Mouse (Mus musculus) MEL (cell line): Measurements from ENCODE around the gene Lrp6. TPM values are rescaled to one million over a fixed set of nuclear protein-coding genes. Genes with fewer than 3 reads are reported as not detected.

Experiments used
- DNase-seq: peaks from one replicate; pipeline ENCODE4 v3.0.0; 2011; ENCODE audit warnings: low read depth, low spot score
- H3K27ac ChIP-seq: 2 replicates; pipeline ENCODE4 v1.5.1; 2012; ENCODE audit warnings: low read depth, mild to moderate bottlenecking, control low read depth, low read length, moderate library complexity; ENCODE audit not compliant: control insufficient read depth
- H3K27me3 ChIP-seq, 2 experiments: fragments of 150-350 bp in 1 of 2; sonication (generic) in 1 of 2; 2 replicates each; pipeline ENCODE4 v1.6.1; 2012; ENCODE audit warnings: low read length in 2 of 2, mild to moderate bottlenecking in 2 of 2, improper control_type of control experiment in 1 of 2, moderate library complexity in 1 of 2; ENCODE audit not compliant: insufficient read depth in 2 of 2, control insufficient read depth in 1 of 2
- H3K36me3 ChIP-seq, 2 experiments: 2 replicates each; pipeline ENCODE4 v1.6.1; 2012 to 2014; ENCODE audit warnings: low read length in 2 of 2, improper control_type of control experiment in 1 of 2, inconsistent platforms in 1 of 2, mild to moderate bottlenecking in 1 of 2; ENCODE audit not compliant: insufficient read depth in 2 of 2, control insufficient read depth in 1 of 2
- H3K4me1 ChIP-seq, 2 experiments: fragments of 150-350 bp in 1 of 2; sonication (generic) in 1 of 2; 2 replicates each; pipeline ENCODE4 v1.6.1; 2012; ENCODE audit warnings: low read length in 2 of 2, improper control_type of control experiment in 1 of 2, mild to moderate bottlenecking in 1 of 2; ENCODE audit not compliant: insufficient read depth in 2 of 2, control insufficient read depth in 1 of 2
- H3K4me3 ChIP-seq, 2 experiments: fragments of 150-350 bp in 1 of 2; sonication (generic) in 1 of 2; 2 replicates each; pipeline ENCODE4 v1.5.1; 2012; ENCODE audit warnings: low read depth in 2 of 2, low read length in 2 of 2, mild to moderate bottlenecking in 2 of 2, moderate library complexity in 2 of 2, control low read depth in 1 of 2, improper control_type of control experiment in 1 of 2; ENCODE audit not compliant: control insufficient read depth in 1 of 2, insufficient read depth in 1 of 2
- H3K79me2 ChIP-seq: 2 replicates; pipeline ENCODE4 v1.6.1; 2012; ENCODE audit warnings: mild to moderate bottlenecking, low read length, moderate library complexity; ENCODE audit not compliant: control insufficient read depth, poor library complexity, insufficient read depth
- H3K9ac ChIP-seq: 2 replicates; pipeline ENCODE4 v1.6.1; 2012; ENCODE audit warnings: low read depth, mild to moderate bottlenecking, control low read depth, low read length, moderate library complexity; ENCODE audit not compliant: control insufficient read depth, poor library complexity, severe bottlenecking
- H3K9me3 ChIP-seq: fragments of 150-350 bp; sonication (generic); replicated peaks from 2 replicates; pipeline ENCODE4 v1.6.1; 2012; ENCODE audit warnings: mild to moderate bottlenecking, low read length, improper control_type of control experiment, moderate library complexity; ENCODE audit not compliant: insufficient read depth
- BHLHE40 ChIP-seq: IDR thresholded peaks from 2 replicates; pipeline ENCODE4 v1.6.1; 2012; ENCODE audit warnings: low read depth, mild to moderate bottlenecking, inconsistent platforms, low read length, improper control_type of control experiment, borderline replicate concordance
- CTCF ChIP-seq, 3 experiments: IDR thresholded peaks in 2 of 3; conservative IDR thresholded peaks in 1 of 3; 2 replicates each; pipeline ENCODE4 v1.5.1; 2011 to 2012; ENCODE audit warnings: low read length in 3 of 3, low read depth in 2 of 3, mild to moderate bottlenecking in 2 of 3, improper control_type of control experiment in 1 of 3, inconsistent platforms in 1 of 3, mixed read lengths in 1 of 3, moderate library complexity in 1 of 3; ENCODE audit not compliant: control insufficient read depth in 1 of 3, insufficient read depth in 1 of 3, poor library complexity in 1 of 3, severe bottlenecking in 1 of 3
- E2F4 ChIP-seq: IDR thresholded peaks from 2 replicates; pipeline ENCODE4 v1.6.1; 2011; ENCODE audit warnings: low read depth, low read length, improper control_type of control experiment, borderline replicate concordance
- ELF1 ChIP-seq: IDR thresholded peaks from 2 replicates; pipeline ENCODE4 v1.6.1; 2014; ENCODE audit warnings: low read depth, mild to moderate bottlenecking, inconsistent platforms, low read length, improper control_type of control experiment, moderate library complexity
- GABPA ChIP-seq: IDR thresholded peaks from 2 replicates; pipeline ENCODE4 v1.6.1; 2012; ENCODE audit warnings: low read depth, mild to moderate bottlenecking, inconsistent platforms, low read length, improper control_type of control experiment, moderate library complexity
- GATA1 ChIP-seq: IDR thresholded peaks from 2 replicates; pipeline ENCODE4 v1.6.1; 2011; ENCODE audit warnings: low read depth, low read length, improper control_type of control experiment
- JUND ChIP-seq: IDR thresholded peaks from 2 replicates; pipeline ENCODE4 v1.6.1; 2011; ENCODE audit warnings: low read depth, mild to moderate bottlenecking, improper control_type of control experiment, low read length
- MAX ChIP-seq: IDR thresholded peaks from 2 replicates; pipeline ENCODE4 v1.6.1; 2011; ENCODE audit warnings: low read length, improper control_type of control experiment
- MAZ ChIP-seq: IDR thresholded peaks from 2 replicates; pipeline ENCODE4 v1.6.1; 2012; ENCODE audit warnings: low read depth, mild to moderate bottlenecking, inconsistent platforms, low read length, improper control_type of control experiment
- MXI1 ChIP-seq: IDR thresholded peaks from 2 replicates; pipeline ENCODE4 v1.6.1; 2011; ENCODE audit warnings: mild to moderate bottlenecking, low read depth, low read length, improper control_type of control experiment
- MYC ChIP-seq: IDR thresholded peaks from 2 replicates; pipeline ENCODE4 v1.6.1; 2011; ENCODE audit warnings: low read depth, mild to moderate bottlenecking, low read length, improper control_type of control experiment, moderate library complexity
- NRF1 ChIP-seq: IDR thresholded peaks from 2 replicates; pipeline ENCODE4 v1.6.1; 2014; ENCODE audit warnings: low read depth, mild to moderate bottlenecking, inconsistent platforms, low read length, improper control_type of control experiment, moderate library complexity; ENCODE audit not compliant: poor library complexity, insufficient read depth, severe bottlenecking
- RAD21 ChIP-seq: IDR thresholded peaks from 2 replicates; pipeline ENCODE4 v1.6.1; 2011; ENCODE audit warnings: mild to moderate bottlenecking, low read depth, low read length, improper control_type of control experiment
- RCOR1 ChIP-seq: IDR thresholded peaks from 2 replicates; pipeline ENCODE4 v1.6.1; 2012; ENCODE audit warnings: low read depth, mild to moderate bottlenecking, inconsistent platforms, low read length, improper control_type of control experiment
- TBP ChIP-seq: IDR thresholded peaks from 2 replicates; pipeline ENCODE4 v1.8.0; 2011; ENCODE audit warnings: low read depth, low read length, improper control_type of control experiment
- TCF12 ChIP-seq: IDR thresholded peaks from 2 replicates; pipeline ENCODE4 v1.6.1; 2014; ENCODE audit warnings: low read depth, mild to moderate bottlenecking, inconsistent platforms, low read length, improper control_type of control experiment, moderate library complexity
- ZNF384 ChIP-seq: IDR thresholded peaks from 2 replicates; pipeline ENCODE4 v1.6.1; 2012; ENCODE audit warnings: low read depth, mild to moderate bottlenecking, inconsistent platforms, low read length, improper control_type of control experiment
- polyA plus RNA-seq, 2 experiments: library from polyadenylated mRNA; stranded (reverse) in 1 of 2; unstranded in 1 of 2; fragments of >175 nt in 1 of 2; fragments of >200 nt in 1 of 2; gene quantifications; 2 replicates each; pipeline versions ENCODE4 v1.2.1 to v1.2.4; 2012; ENCODE audit warnings: low replicate concordance in 2 of 2, low read depth in 1 of 2; ENCODE audit not compliant: insufficient read length in 2 of 2, insufficient read depth in 1 of 2, missing spikeins in 1 of 2
- total RNA-seq: library from RNA; depleted of rRNA; stranded (reverse); fragments of 300-350 nt; gene quantifications from 2 replicates; pipeline ENCODE4 v1.2.3, GENCODE M21; 2012

Lrp6 gene
- total and polyA plus RNA-seq, 3 experiments: 13.1 to 25.7 (median 17.2) TPM

GRCm38 (mm10) chr6:134550396-134550795, 16.4 kb downstream of the Lrp6 start:
- no peak for DNase-seq
- Histone ChIP-seq H3K4me3 (no peak overlapping the region), H3K79me2 (peaks cover 32% of the 10 kb centered on the region), H3K9me3 (no peaks in the 10 kb centered on the region), H3K27ac (no peak overlapping the region), H3K27me3 (no peaks in the 10 kb centered on the region), H3K9ac (no peak overlapping the region), H3K36me3 (peaks cover 0 to 14% of the 10 kb centered on the region in 2 experiments; a peak in 2 of 4 replicates), H3K4me1 (peaks cover 6 to 16% of the 10 kb centered on the region in 2 experiments)
- TF ChIP-seq MAX: no peak
- no peak for TF ChIP-seq E2F4
- no peak for TF ChIP-seq RCOR1
- no peak for TF ChIP-seq NRF1
- no peak for TF ChIP-seq MYC
- no peak for TF ChIP-seq BHLHE40
- no peak for TF ChIP-seq ELF1
- no peak for TF ChIP-seq GABPA
- TF ChIP-seq ZNF384: no peak
- no peak for TF ChIP-seq CTCF (IDR thresholded peaks at IDR 0.05 in 2 of 3, conservative IDR thresholded peaks at IDR 0.05 in 1 of 3; ENCODE audit: control insufficient read depth in 1 of 3, insufficient read depth in 1 of 3, low read depth in 2 of 3, low read length in 3 of 3, poor library complexity in 1 of 3, severe bottlenecking in 1 of 3)
- no peak for TF ChIP-seq JUND
- no peak for TF ChIP-seq RAD21
- TF ChIP-seq MXI1: no peak
- TF ChIP-seq MAZ: no peak
- no peak for TF ChIP-seq TBP
- no peak for TF ChIP-seq TCF12

- no peaks in the 10 kb centered on the region for H3K9me3 ChIP-seq
- no peak for DNase-seq
- TF ChIP-seq GABPA: no peak
- TF ChIP-seq JUND: no peak
- 0 out of 2 replicates have a peak, but pooled peaks have one; percentile 22 for TF ChIP-seq GATA1
- no peak for TF ChIP-seq RCOR1
- TF ChIP-seq, all 39 proteins: peak for 1
- H3K4me3 ChIP-seq: no peak overlapping the region
- no peak overlapping the region for H3K9ac ChIP-seq
- peaks cover 3 to 34% of the 10 kb centered on the region in 2 experiments; a peak in 3 of 4 replicates for H3K36me3 ChIP-seq
- no peaks in the 10 kb centered on the region for H3K27me3 ChIP-seq
- H3K27ac ChIP-seq: no peak overlapping the region
- H3K4me1 ChIP-seq: peaks cover 26 to 30% of the 10 kb centered on the region in 2 experiments
- H3K79me2 ChIP-seq: peaks cover 40% of the 10 kb centered on the region
Measured at GRCm38 (mm10) chr6:134544843-134545242, 21.9 kb downstream of the Lrp6 start.
